Mouse (Mus musculus): Measurements from ENCODE around the gene Mrpl46.
A peak's percentile ranks its signal among the peaks of the same experiment; 100 is the strongest.

The Mrpl46 gene

GRCm38 (mm10) chr7:78767929-78768531 lies 15.3 kb downstream of the Mrpl46 start:
- DNase-seq (ENCODE audit: low read depth, low spot score) = no peak

GRCm38 (mm10) chr7:78766019-78766683 lies 17.2 kb downstream of the Mrpl46 start:
- DNase-seq (ENCODE audit: low read depth, low spot score) = peak; percentile 24

GRCm38 (mm10) chr7:78765215-78765631 lies 18.1 kb downstream of the Mrpl46 start:
- DNase-seq (ENCODE audit: low read depth, low spot score) = no peak

- DNase-seq (ENCODE audit: low read depth, low spot score) = no peak
These were observed 19.5 kb downstream of the Mrpl46 start for GRCm38 (mm10) chr7:78763801-78764200.

- DNase-seq (ENCODE audit: low read depth, low spot score) = no peak
These were observed 28.8 kb downstream of the Mrpl46 start for GRCm38 (mm10) chr7:78754458-78755000.

- no peak for DNase-seq (ENCODE audit: low read depth, low spot score)
These were observed 29.4 kb downstream of the Mrpl46 start for GRCm38 (mm10) chr7:78753752-78754457.

- no peak for DNase-seq (ENCODE audit: low read depth, low spot score)
These were observed 30.4 kb downstream of the Mrpl46 start for GRCm38 (mm10) chr7:78752961-78753360.

GRCm38 (mm10) chr7:78743731-78744385 lies 39.5 kb downstream of the Mrpl46 start:
- no peak for DNase-seq (ENCODE audit: low read depth, low spot score)

GRCm38 (mm10) chr7:78739351-78740000 lies 43.9 kb downstream of the Mrpl46 start:
- no peak for DNase-seq (ENCODE audit: low read depth, low spot score)

GRCm38 (mm10) chr7:78737614-78738210 lies 45.6 kb downstream of the Mrpl46 start, which contains the start of gene Ntrk3:
Gene Ntrk3 (minus strand): TSS chr7:78738012.
- no peak for DNase-seq (ENCODE audit: low read depth, low spot score)

GRCm38 (mm10) chr7:78737196-78737595 lies 46.1 kb downstream of the Mrpl46 start:
- no peak for DNase-seq (ENCODE audit: low read depth, low spot score)

- DNase-seq (ENCODE audit: low read depth, low spot score) = no peak
These were observed 51.9 kb downstream of the Mrpl46 start for GRCm38 (mm10) chr7:78731391-78731790.

All from skeletal muscle tissue, adult 2 months (tissue).